Mouse (Mus musculus) T-helper 17 cell (primary cell): ENCODE data around the gene Pld5.

Experiments used
- in situ Hi-C, 2 experiments: fragments of 300-600 bp; cut with MboI, MseI; formaldehyde crosslinking; loops; 1 replicate in 1 of 2; 2 replicates in 1 of 2; pipeline ENCODE4 v1.15.1; 2025; ENCODE audit warnings: high pct_unique_total_duplicates in 2 of 2

Gene Pld5

DNA sequence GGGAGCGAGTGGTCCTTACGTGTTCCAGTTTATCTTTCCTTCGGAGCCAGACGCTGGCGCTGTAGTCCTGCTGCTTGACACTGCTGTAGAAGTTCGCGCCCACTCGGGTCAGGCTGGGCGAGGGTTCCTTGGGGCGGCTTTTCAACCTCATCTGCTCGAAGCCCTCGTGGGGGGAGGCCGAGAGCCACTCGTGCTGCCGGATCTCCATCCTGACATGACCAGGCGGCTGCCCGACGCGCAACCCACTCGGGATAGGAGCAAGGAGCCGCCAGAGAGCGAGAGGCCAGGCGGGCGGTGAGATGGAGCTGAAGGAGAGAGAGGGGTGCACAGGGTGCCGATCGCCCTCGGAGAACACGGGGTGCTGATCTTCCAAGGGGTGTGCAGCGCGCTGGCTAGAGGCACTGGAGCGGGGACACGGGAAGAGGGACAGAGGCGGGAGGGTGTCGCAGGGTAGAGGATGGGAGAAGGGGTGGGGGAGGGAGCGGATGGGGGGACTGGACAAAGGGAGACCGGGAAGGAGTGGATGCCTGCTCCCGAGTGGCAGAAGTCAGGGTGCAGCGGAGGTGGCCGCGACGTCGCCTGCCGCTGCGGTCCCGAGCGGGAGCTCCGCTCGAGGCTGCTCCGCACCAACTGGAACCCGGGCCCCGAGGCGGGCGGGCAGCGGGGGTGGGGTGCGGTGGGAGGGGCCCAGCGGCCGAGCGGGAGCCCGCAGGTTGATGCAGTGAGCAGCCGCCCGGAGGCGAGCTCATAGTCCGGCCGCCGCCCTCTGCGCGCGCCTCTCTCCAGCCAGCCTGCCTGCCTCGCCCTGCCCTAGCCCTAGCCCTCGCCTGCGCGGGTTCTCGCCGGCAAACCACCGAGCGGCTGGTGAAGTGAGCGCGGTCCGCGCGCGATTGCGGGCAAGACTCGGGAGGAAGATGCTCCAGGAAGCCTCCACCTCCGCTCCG lies at the start of gene Pld5:
Pld5 (minus strand) TSS at position 646 of the 944 bp plus-strand sequence.
- in situ Hi-C loops, result no loop called here

DNA sequence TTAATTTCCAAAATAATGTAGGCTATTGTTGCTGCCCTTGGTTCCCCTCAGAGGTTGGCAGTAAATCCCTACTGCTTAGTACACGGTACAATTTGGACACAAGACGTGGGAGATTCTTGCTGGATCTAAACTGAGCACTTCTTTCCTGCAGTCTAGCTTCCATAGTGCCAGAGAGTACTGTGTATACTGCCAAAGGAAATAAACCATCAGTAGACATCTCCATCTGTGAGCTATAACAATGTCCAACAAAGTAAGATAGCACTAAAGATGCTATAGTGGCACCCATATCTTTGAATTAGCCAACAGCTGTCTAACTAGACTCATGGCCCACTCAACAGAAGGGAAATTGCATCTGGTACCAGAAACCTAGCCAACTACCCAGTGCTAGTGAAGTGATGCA lies 40.0 kb upstream of the Pld5 start:
- in situ Hi-C loops, result no loop called here

DNA sequence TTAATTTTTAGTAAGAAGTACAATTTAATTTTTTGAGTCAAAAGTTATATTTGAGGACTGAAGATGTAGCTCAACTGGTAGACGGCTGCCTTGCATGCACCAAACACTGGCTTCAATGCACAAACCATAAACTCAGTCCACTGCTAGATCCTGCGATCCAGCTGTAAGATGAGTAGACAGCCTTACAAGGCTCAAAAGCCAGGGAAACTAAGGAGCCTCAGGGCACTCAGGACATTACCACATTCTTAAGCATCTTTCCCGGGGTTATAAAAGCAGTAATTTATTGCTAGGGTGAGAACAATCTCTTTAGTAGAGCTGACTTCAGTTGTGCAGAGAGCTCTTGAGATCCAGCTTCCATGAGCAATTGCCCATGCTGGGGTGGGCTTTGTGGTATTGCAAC lies 35.1 kb upstream of the Pld5 start:
- in situ Hi-C loops, result no loop called here

DNA sequence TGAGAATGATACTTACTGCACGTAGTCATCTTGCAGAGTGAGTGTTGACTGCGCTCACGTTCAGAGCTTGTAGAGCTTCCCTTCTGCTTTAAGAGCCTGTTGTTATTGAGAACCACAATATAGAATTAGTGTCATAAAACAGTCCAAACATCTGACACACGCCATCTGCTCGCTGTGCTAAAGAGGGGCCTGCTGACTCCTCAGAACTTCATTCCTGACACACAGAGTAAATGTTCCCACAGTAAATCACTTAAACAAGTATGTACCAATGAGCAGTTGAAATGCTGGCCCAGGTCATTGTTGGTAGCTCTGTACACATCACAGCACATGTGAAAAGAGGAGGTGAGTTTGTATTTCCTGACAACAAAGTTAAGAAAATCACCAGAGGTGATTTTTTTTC lies 14.3 kb upstream of the Pld5 start:
- in situ Hi-C loops, result no loop called here

DNA sequence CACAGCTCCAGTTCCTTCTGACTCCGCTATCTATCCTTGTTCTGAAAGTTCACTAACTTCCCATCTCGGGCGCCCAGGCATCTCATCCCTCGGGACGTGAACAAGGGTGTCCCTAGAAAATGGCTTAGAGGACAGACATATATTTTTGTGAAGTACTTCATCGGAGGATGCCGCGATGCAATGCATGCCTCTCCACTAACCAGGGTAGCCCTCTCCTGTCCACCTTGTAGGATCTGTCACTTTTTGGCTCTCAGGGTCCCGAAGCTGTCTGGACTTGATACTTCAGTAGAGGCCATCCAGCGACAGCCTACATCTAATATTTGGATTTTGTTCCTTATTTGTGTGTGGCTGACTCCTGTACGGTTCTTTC lies 484 bp upstream of the Pld5 start:
- in situ Hi-C loops, result no loop called here

DNA sequence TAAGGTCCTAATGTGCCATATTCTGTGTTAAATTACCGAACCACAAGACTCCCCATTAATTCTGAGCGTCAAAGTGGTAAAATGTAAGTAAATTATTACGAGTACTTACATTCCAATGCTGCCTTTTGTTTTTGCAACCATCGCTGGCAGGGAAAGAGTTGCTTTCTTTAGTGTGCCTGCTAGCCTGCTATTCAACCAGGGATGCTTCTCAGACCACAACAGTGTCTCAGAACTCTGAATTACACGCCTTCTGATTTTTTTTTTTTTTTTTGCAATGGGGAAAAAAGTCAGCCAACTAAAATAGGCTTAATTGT lies 26.4 kb downstream of the Pld5 start:
- in situ Hi-C loops, result no loop called here

DNA sequence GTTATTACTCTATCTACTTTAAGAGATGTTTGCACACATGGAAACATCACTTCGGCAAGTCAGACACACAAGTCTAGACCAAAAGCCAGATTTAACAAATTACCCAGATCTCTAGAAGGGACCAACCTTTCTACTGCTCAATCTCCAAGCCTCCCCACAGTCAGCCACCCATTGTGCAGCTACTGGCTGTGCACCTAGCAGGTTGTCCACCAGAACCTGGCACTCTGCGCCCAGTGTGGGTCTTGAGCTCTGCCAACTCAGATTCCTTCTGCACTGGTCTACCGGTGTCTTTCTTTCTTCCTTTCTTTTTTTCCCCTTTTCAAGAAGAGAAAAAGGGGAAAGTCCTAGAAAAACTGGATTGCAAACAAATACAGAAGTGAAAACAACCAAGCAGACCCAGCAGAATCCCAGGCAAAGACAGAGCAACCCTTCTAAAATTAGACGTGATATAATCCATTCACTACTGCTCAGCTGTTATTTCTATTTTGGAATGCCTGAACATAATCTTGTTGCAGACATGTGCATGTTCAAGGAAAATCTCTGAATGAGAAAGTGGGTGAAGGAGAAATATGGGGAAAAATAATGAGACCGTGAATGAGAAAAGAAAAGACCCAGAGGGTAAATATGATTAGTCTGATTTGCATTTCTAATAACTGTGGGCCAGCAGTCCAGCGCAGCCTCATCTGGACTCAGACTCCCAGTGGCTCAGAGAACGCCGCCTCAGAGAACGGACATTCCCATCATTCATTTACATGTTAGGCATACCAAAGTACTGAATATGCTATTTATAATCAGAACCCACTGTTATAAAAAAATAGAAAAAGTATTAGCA lies 27.0 kb downstream of the Pld5 start:
- in situ Hi-C loops, result no loop called here

DNA sequence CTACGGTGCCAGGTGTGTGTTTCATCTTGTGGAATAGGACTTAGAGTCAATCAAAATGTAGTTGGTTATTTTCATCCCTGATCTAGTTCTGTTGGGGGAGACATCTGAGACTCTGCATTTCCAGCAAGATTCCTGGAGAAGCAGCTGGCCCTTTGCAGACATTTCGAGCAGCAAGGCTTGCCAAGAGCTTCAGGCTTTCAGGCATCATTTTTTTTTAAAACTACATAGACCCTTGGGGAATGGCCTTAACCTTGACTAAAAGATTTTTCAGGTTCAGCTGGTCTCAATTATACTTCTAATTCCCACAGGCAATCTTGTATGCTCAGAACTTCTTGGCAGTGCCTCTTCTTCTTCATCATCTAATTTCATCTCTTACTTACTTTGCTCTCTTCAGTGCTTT lies 35.9 kb downstream of the Pld5 start:
- in situ Hi-C loops, result no loop called here

DNA sequence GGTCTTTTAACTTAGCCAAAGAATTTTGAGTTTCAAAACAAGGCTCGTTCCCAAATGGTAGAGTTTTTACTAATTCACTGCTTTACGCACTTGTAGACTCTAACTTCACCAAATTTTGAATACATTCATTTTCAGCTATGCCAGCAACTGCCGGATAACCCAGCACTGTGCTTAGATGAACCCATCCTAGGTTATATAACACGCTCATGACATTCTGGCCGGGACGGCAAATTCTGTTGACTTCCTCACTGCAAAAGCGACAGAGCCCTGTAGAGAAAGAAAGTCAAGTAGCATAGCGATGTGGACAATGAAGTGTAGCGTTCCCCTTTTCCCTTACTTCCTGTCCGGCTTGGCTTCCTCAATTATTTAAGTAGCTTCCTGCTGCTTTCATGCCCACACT lies 51.3 kb downstream of the Pld5 start:
- in situ Hi-C loops, result no loop called here

DNA sequence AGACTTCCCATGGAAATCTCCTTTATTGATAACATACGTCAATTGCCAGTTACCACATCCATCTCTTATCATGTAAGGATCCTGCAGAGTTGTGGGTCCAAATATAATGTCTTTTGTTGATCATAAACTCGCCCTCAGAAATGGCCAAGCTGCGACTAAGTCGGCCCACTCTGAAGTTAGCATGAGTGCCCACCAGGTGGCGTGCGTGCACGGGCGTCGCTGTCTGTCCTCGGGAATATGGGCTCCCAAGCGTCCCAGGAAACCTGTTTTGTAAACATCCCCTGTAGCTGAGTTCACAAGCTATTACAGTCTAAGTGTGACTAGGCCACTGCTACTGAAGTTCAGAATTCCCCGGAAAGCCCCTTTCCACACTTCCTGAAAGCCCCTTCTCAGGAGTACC lies 51.9 kb downstream of the Pld5 start:
- in situ Hi-C loops, result no loop called here

DNA sequence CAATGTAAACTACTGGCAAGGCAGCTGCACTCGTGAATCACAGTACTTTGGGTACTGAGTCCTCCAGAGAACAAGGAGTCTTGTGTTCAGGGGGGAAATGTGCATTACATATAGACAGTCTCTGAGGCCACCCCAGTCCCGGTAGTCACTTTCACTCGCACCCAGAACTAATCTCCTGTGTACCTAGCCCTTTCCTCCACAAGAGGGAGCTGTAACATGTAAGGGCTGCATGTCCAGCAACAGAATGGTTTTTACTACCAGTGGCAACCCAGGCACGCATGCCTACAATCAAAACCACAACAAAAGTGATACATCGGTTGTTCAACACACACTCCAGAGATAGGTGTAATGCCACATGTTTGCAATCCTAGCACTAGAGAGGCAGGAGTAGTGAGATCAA lies 56.9 kb downstream of the Pld5 start:
- in situ Hi-C loops, result no loop called here

DNA sequence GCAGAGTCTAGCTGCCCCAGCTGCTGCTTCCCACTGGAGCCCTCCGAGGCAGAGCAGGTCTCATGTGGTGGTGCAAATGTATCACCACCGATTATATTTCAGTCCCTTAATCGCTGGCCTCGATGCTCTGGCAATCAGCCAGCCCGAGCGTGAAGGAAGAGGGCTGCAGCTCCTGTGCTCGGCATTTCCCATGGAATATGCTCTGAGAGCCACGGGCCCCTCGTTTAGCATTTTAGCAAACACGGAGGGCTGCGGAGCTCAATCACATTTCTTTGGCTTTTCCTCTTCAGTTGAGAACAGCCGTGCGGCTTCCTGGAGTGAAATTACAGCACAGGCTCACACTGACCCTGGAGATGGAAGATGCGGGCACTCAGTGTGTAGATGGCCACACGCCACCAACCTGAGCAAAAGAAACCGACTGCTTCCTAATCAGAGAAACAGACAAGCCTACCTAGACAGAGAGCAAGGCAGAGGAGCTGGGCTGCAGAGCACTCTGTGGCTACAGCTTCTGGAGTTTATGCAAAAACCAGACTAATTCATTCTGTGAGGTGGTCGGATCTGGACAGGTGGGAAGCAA lies 61.4 kb downstream of the Pld5 start:
- in situ Hi-C loops, result no loop called here

DNA sequence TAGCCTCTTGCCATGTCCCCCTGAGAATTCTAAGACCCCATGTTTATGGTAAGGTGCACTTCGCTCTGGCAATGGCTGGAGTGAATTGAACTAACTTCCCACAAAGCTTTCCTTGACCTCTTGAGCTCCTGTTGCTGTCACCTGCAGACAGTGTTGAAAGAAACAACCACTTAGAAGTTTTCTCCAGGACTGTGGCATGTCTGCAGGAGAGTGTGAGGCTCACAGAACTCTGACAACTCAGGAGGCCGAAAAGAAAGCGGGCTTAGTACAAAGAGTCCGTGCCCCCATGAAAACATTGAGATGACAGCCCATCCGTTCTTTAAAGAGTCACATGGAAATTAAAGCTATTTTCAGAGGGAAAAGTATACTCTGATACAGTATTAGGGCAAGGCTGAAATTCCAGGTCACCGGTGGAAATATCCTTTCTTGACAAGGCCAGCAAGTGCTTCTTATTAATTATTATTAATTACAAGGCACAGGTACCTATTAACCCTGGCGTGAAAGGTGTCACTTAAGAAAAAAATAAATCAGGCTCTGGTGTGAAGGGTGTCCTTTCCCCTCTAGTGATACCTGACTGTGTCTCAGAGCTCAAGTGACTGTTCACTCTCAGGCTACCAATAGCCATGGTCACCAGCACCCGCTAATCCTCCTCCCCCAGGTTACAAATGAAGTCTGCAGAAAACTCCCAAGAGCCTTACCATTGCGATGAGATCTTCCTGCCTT lies 62.0 kb downstream of the Pld5 start:
- in situ Hi-C loops, result no loop called here

DNA sequence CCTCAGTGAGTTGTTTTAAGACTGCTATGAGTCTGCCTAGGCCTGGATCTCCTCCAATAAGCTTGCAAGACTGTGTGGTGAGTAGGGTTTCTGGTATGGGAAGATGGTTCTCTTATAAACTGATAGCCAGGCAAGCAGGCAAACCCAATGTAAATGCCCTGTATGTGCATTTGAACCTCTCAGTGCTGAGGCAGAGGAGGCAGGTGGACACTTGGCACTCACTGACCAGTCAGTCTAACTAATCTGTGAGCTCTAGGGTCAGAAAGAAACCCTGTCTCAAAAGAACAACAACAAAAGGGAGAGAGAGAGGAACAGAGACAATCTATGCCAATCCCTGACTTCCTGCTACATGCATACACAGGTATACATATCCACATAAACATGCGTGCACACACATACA lies 64.3 kb downstream of the Pld5 start:
- in situ Hi-C loops, result no loop called here

DNA sequence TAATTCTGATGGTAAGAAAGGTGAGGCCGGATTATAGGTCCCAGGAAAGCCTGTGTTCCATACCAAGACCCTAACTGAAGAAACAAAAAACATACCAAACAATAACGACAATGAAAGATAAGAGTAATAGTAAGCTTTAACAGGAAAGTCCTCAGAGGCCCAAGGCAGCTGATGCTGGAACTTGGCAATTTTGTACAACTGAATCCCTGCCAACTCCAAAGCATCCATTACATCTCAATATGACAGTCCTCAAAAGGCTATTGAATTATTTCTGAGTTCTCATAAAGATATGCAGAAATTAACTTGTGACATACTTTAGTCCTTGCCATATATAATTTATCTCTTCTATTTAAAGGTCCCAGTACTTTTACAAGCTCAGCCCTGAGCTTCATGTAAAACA lies 67.1 kb downstream of the Pld5 start:
- in situ Hi-C loops, result no loop called here

DNA sequence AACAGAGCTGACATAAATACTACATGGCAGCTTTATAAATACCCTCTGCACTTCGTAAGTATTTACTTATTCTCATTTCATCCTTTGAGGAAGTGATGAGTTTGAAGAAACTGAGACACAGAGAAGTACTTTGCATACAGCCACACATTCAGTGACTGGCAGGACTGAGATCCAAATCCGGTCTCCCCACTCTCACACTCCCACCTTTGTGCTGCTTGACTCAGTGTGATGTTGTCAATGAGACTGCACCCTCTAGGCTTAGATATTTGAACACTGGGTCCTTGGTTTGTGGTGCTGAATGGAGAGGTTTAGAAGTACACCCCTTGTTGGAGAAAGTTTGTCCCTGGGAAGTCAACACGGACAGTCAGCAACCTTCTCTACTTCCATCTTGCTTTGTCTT lies 72.8 kb downstream of the Pld5 start:
- in situ Hi-C loops, result no loop called here

DNA sequence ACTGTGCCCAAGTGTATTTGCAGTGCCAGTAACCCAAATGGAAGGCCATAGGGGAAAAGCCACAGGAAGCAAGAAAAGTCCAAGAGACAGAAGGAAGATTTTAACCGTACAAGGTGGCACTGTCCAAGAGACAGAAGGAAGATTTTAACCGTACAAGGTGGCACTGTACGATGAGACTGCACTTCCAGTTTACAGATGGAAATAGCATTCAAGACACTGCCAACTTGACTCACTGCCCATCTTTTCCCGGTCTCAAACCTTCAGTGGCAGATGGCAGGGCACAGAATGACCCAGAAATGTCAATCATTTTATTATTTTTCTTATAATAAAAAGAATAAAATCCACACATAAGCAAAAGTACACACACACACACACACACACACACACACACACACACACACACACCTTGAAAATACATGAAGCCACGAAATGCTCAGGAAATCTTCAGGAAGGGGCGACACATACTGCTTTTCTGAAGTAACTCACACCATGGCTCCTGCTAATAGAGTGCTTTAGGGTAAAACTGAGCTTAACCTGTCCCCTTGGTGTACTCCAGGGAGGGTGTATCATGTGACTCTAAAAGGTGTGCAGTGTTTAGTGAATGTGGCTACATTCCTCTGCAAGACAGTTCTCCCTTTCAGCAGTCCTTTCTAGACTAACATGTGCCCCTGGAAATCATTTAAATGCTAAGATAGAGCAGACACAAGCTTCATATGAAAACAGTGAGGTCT lies 77.9 kb downstream of the Pld5 start:
- in situ Hi-C loops, result no loop called here

DNA sequence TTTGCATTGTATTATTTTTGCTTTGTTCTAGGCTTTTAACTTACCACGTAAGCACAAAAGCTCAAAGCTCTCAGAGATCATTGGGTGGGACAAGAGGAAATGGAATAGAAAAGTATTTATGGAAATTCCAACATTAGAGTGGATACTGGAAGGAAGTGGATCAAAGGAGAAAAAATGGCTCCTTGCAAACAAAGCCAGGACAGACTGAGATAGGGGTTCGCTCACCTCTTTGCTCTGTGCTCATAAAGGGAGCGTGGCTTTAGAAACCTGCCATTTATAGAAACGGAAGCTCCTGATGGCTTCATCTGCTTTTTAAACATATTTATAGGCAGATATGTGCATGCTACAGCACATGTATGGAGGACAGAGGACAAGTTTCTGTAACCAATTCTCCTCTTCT lies 78.8 kb downstream of the Pld5 start:
- in situ Hi-C loops, result no loop called here

DNA sequence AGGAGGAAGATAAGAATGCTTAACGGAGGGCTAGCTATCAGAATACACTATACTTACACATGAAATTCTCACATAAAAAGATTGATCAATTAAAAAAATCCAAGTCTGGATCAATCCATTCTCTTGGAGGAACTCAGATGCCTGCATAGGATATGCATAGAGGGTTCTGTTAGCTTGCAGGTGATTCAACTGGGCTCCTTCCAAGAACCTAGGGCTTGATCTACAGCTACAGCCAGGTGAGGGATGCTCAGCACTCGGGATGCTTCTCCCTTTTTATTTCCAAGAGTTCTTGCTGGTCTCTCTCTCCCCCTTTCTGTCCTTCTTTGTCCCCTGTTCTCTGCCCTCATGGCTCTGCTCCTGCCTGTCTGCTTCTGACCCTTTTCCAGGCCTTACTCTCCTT lies 80.4 kb downstream of the Pld5 start:
- in situ Hi-C loops, result no loop called here

DNA sequence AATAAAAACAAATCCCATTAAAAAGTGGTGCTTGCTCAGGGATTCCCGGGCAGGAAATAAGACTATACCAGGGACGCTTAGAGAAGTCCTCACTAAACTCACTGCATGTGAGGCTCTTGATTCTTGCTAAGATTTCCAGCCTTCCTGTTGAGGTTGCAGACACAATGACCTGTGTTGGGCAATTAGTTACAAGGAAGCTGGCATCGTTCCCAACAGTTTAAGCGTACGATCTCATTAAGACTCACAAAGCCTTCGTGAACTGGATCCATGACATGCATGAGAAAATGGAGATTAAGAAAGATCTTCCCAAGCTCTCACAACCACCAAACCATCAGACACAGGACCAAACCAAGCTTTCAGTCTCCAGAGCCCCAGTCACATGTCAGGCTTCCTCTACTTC lies 91.1 kb downstream of the Pld5 start:
- in situ Hi-C loops, result no loop called here

DNA sequence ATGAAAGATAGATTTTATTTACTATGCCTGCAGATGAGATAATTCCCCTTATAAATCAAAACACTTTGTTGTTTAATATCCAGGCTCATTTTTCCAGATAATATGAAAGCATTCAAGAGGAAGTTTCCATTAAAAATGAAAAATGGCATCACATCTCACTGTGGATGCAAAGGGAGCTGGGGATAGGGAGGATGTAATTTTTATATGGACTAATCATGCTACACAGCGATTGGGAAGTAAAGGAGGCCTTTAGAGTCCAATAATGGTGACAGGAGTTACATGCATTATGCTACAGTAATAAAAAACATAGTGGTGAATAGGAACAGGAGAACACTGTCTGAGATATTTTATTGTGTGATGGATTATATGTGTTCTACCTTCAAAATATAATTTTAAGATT lies 100.1 kb downstream of the Pld5 start:
- in situ Hi-C loops, result no loop called here
